Mouse (Mus musculus) adrenal gland (tissue): ENCODE data around the gene Bloc1s6.

Experiments used
- intact Hi-C: fragments of 180-260 bp; cut with DNase I; formaldehyde crosslinking; loops from one replicate; pipeline ENCODE4 v1.15.1; 2025

Bloc1s6 gene

DNA sequence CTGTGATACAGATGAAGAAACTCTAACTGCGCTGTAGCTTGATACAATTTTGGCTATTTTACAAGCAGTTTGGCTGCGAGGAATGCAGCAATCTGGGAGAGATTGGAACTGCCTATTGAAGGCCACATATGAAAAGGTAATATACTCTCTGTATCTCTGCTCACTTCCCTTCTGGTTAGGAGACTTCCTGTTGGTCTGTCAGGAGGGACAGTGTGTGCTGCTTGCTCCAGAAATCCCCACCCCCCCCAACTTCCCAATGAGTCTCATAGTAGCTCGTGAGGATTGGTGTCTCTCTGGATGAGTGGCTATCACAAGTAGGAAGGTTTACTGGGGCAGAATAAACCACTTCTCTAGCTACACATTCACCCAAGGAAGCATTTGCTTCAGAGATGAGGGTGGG is 24.7 kb downstream of the Bloc1s6 start:
- intact Hi-C loops: no loop called here

DNA sequence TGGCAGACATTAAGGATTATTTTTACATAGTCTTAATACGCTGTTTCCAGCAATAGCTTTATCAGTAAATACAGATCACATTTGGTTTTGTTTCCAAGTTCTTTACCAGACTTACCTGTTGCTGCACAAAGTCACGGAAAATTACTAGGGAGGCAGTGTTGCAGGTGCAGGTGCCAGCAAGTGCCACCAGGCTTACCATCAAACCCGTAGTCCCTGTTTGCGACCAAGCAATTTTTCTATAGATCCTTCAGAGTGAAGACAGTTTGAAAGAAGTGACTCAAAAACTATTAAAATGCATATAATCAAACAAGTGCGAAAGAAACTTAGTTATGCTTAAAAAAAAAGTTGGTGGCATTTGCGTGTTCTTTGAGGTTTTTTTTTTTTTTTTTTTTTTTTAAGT is 26.2 kb downstream of the Bloc1s6 start:
- intact Hi-C loops: no loop called here

DNA sequence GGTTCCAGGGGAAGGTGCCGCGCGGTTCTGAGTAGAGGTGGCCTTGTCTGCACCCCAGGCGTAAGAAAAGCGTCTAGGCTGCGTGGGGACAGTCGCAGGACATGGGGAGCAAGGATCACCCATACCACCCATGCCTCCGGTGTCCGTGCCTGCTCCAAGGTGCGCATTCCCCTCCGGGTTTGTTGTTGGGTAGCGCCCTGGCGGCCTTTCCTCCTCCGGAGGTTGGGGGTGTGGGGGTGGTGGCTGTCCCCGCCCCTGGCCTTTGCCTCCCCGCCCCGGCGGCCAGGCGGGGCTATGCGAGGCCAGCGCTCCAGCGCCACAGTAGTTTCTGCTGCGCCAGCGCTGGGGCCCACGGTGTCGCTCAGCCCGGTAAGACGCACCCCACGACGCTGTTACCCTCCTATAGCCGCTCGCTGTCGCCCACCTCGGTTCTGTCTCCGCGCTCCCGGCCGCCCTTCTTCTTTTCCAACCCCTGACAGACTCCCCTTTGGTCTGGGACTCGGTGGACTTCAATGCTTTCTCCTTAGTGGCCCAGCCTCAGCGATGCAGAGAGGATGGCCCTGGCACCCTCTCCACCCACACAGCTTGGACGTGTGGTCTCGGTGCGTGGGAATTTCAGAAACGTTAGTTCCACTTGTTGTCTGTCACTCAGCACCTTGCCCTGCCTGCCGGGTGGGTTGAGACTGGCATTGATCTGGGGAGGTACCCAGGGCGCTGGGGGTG is 26.9 kb downstream of the Bloc1s6 start, which contains the start of gene Sqor:
Gene Sqor, plus strand, starts transcription at position 167 of the 723 bp plus-strand sequence.
- intact Hi-C loops: no loop called here

DNA sequence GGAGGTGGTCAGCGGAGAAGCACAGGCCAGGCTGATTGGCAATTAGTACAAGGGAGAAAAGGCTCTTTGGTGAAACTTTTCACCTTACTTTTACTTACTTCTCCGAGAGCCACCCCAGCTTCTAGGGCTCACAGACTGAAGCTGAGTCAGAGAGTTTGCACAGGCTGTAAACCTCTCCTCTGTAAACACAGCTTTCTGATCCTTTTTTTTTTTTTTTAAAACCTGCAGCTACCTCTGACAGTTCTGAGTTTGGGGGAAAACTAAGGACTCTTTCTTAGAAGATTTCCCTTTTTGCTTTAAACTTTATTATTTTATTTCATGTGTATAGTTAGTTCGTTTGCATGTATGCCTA is 27.5 kb downstream of the Bloc1s6 start:
- intact Hi-C loops: no loop called here

DNA sequence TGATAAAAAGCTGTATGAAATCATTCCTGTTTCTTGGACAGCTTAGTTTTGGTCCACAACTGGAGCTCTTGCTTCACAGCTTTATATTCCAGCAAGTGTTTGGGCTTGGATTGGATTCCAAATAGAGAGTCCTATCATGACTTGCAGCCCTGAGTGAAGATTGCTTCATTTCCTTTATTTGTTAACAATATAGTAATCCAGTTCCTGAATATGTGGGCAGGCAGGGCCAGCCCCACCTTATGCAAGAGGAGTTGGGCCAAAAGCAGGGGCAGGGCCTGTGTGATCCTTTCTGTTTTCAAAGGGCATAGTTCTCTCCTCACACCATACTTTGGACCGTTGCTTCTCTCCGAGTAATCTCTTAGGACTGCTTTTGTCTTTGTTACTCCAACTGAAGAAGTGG is 32.7 kb downstream of the Bloc1s6 start:
- intact Hi-C loops: no loop called here

DNA sequence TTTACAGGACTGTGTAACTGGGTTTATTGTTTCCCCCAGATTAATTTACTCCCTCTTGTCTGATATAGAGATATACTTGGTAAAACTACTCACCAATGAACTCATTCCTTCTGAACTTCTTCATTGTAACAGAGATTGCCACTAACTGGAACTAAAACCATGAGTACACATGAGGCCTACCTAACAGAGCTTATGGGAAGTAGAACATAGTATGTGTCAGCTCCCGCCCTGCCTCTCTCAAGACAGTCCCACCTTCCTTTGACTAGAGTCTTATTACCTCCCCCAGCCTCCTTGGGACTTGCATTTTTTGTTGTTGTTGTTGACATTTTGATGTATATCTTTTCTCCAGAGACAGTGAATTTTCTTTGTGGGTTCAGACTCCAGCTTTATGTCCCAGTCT is 34.6 kb downstream of the Bloc1s6 start:
- intact Hi-C loops: no loop called here

DNA sequence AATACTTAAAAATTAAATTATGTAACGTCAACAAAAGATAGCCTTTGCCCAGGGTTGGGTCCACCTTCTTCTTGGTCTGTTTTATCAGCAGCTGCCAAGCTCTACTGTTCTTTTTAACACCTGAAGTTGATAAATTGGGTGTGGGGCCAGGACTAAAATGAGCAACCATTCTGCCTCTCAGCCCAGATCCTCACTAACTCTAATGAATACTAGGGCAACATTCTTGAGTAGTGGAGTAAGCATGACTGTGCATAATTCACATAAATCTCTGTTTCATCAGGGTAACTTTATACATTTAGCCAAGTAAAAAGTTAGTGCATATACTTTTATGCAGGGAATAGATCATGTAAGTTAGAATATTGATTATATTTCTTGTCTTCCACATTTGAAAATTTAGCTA is 37.2 kb downstream of the Bloc1s6 start:
- intact Hi-C loops: no loop called here

DNA sequence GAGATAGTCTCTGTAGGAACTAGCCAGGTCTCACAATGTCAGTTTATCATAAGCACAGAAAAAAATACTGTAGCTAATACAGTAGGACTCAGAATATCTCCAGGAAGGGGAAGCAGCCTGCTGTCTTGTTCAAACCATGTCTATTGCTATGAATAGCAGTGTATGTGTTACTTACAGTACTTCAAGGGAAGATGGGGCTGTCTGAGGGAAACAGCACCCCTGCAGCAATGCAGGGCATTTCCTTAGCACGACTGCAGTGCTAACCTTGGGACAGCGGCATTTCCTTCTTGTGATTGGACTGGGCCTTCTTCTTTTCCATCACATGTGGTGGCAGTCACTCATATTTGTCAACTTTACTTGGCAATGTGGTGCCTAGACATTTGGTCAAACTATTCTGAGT is 38.5 kb downstream of the Bloc1s6 start:
- intact Hi-C loops: no loop called here

DNA sequence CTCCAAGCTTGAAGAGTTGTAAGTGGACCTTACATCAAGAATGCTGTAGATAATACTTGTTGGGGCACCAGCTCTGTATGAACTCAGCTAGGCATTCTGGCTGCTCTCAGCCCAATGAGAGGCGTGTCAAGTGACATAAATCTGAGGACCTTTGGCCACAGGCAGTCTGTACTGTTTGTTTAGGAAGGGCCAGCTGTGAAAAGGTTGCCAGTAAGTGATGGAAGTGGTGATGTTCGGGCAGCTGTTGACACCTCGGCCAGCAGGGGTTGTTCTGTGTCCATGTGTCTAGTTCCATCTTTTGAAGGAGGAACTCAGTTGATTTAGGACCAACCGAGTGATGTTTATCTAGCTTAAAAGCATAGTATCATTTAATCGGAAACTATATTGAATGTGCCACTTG is 41.7 kb downstream of the Bloc1s6 start:
- intact Hi-C loops: no loop called here

DNA sequence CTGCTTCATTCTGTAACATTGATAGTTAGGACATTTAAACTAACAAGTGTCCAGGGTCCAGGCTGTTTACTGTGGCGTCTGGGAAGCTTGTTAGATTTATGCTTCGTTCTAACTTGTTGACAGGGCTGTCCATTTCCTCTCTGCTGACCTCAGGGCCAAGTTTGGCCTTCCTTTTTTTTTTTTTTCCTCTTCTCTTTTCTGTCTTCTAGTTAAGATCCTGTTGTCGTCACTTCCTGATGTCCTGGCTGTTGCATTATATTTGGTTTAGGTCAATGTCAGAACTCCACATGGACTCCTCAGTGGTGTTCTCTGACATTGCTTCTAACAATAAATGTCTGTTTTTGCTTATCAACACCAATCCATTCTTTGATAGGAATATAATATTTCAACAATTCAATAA is 42.1 kb downstream of the Bloc1s6 start:
- intact Hi-C loops: no loop called here

DNA sequence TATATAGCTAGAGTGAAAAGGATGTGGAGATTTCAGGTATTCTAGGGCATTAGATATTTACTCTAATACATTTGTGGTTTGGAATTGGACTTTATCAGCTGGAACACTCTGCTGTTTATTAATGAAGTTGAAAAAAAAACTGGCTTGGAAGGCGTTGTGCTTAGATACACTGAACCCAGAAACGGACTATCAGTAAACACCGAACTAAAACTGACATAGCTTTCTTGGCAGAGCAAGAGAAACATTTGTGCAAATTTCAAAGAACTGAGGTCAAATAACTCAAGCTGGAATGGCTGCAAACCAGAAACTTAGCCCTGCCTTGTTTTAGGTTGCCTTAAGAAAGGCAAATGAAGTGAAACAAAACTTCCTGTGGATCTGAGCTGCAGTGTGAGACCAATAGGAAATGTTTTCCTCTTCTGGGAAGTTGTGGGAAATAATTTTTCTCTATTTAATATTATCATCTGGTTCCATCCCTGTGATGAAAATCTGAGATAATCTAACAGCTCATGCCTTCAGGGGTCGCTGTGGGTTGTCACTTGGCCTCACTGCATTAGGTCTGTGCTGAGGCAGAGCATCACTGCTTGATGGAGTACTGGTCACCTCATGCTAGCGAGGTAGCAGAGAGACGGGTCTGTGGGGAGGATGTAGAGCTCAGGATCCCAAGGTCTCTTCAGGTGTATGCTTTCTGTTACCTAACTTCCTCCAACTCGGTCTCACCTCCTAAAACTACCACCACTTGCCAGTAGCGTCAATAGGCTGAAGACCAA is 43.5 kb downstream of the Bloc1s6 start:
- intact Hi-C loops: no loop called here

DNA sequence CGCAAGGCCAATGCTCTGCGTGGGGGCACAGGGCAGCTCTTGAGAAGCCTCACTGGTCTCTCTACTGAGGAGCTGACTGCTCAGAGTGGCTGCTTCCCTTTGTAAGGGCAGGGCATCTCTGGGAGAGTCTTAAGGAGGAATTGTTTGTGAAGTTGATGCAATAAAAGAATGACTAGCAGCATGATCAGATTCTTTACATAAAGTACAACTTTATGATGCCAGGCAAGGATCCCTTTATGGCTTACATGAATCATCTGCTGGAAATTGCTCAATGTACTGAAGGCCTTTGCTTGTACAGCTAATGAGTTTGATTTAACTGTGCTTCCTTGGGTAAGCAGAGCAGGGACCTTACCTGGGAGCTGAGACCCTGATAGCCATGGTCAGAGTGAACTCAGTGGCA is 45.4 kb downstream of the Bloc1s6 start:
- intact Hi-C loops: no loop called here

DNA sequence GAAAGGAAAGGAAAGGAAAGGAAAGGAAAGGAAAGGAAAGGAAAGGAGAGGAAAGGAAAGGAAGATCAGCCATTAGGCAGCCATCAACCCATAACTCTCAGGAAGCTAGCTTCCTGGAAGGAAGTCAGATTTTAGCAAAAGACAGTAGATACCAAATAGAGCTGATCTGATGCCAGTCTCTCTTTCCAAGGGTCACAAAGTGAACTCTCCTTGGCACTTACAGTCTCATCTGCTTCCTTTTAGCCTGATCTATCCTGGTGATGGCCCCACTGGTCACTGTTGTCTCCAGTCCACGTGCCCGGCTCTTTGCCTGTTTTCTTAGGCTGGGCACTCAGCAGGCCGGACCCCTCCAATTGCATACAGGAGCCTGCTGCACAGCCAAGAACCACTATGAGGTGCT is 46.4 kb downstream of the Bloc1s6 start:
- intact Hi-C loops: no loop called here

DNA sequence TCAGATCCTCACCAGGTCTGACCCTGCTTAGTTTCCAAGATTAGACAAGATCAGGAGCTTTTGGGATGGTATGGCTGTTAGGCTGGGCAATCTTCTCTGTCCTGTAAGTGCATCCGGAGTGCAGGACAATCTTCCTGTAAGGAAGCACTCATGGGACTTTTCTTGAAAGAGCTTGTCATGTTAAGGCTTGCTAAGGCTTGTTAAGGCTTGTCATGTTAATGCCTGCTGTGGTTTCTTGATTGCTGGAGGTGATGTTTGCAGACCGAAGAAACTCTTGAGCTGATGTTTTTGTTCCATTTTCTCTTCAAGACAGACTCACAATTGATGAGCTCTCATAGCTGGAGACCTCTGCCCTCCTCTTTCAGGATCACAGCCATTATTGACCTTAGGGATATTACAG is 47.9 kb downstream of the Bloc1s6 start:
- intact Hi-C loops: no loop called here

DNA sequence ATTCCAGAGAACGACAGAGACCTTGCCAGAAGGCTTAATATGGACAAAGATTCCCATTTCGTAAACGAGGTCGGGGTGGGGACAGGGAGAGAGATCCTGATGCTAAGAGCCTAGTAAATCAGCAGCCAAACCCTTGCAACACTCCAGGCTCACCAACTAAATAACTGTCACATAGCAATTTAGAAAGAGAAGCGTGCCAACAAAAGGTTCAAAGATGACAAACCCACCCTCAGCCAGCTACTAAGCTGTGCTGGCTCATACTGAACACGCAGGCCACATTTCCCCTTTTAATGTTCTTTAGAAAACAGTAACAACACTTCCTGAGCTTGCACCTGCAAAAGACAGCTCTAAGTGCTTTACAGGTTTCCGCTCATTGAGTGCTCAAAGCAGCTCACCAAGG is 51.0 kb downstream of the Bloc1s6 start:
- intact Hi-C loops: no loop called here

DNA sequence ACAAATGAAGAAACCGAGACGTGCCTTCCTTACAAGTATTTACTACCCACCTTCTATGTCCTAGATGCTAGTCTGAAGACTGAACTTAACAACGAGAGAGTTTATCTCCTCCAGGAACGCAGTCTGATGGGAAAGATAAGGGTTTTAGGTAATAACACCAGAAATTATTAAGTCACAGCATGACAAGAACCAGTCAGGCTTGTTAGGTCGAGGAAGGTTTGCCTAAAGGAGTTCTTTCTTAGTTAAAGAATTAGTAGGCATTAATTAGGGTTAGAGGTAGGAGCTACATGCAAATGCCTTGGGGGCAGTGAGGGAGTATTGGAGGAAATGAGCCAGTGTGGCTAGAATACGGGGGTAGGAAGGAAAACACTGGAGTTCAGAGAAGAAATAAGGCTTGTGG is 51.4 kb downstream of the Bloc1s6 start:
- intact Hi-C loops: no loop called here
